Mouse (Mus musculus) layer of hippocampus, postnatal 10 days (tissue): ENCODE data around the gene Rps2. TPM values are rescaled to one million over a fixed set of nuclear protein-coding genes. Genes with fewer than 3 reads are reported as not detected.
"Not testable (repeated sequence)": the region's sequence is repeated elsewhere in the genome, so short reads cannot be mapped to it uniquely, and the experiment has no call there.

ENCODE experiments used
- DNase-seq, 2 experiments: peaks; one replicate each; pipeline ENCODE4 v3.0.0; 2021; ENCODE audit warnings: low spot score in 2 of 2
- total RNA-seq, 2 experiments: library from RNA; stranded (reverse); gene quantifications; 2 replicates each; pipeline ENCODE4 v1.2.3; 2021

Gene Rps2
- total RNA-seq, 2 experiments from 2014 or later, result 563 to 651 TPM

DNA sequence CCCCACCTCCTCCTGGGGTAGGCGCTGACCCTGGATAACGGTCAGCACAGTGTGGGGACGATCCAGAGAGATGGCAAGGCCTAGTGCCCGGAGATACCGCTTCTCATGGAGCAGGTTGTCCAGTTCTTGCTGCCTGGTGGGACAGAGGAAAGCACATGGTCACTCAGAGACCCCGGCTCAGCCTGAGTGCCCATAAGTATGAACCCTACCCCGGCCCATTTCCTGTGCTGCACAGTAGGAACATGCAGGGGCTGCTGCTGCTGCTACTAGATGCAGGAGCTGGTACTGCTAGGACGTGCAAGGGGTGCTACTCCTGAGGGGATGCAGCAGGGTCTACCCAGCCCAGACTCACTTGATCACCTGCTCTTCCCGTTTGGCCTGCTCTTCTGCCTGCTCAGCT is 16.7 kb upstream of the Rps2 start:
- no peak for DNase-seq

DNA sequence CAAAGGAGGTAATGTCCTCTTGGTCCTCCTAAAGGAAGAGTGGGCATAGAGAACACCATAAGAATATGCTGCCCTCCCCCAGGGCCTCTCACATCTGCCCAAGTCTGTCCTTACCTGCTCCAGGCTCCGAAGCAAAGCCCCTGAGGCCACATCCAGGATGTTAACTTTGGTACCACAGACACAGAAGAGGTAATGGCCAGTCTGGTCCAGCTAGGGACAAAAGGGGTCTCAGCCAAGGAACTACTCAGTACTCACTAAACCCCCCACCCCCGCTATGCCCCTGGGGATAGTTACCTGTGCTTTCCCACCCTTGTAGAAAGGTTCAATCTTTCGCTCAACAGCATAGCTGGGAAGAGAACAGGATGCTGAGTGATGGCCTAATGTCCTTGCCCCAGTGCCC is 12.1 kb upstream of the Rps2 start:
- no peak for DNase-seq

DNA sequence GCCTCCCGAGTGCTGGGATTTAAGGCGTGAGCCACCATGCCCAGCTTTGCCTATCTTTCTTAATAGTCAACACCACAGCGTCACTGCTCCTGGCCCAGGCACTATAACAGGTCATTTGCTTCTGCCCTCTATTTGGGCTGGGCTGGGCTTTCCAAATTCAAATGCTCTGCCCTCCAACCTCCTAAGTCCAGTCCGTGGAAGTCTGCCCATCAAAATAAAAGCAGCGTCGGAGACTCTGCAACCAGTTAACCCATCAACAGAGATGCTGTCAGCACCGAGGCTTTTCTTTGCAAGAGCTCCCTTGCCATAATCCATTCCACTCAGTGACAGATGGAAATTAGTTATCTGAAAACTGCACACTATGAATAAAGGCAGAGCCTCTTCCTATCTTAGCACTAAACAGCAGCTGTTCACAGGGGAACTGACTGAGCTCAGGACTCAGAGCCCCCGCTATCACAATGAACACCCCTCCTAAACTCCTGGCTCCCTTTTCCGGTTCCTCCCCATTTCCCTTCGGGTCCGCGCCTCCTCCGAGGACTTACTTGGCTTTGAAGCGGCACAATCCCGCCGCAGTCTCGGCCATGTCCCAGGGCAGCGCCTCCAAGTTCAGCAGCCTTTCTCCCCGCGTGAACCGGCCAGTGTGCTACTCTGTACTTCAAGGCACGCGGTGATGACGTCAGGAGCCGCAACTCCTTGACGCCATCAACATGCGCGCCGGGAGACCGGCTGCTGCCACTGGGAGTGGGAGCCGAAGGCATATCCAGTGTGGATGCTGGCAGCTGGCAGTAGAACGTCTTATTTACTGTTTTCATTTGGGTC is 10.7 kb upstream of the Rps2 start, which contains the start of gene Tbl3:
TSS of gene Tbl3 (minus strand) at position 679 of the 819 bp plus-strand sequence.
- DNase-seq, result peak; percentile 96

DNA sequence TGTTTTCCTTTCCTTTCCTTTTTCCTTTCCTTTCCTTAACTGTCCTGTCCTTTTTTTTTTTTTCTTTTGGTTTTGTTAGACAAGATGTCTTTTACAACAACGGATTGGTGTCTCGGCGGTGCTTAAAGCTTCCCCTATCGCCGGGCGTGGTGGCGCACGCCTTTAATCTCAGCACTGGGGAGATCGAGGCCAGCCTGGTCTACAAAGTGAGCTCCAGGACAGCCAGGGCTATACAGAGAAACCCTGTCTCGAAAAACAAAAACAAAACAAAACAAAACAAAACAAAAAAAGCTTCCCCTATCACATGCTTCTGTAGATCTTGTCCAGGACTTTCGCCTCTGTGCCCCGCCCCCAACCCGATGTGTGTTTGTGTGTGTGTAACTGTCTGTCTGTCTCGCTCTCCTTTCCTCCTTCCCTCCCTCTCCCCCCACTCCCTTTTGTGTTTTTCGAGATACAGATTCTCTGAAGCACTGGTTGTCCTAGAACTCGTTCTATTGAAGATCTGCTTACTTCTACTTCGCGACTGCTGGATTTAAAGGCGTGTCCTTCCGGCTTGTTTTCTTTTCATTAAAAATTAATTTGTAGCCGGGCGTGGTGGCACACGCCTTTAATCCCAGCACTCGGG is 10.0 kb upstream of the Rps2 start:
- DNase-seq, result no peak

DNA sequence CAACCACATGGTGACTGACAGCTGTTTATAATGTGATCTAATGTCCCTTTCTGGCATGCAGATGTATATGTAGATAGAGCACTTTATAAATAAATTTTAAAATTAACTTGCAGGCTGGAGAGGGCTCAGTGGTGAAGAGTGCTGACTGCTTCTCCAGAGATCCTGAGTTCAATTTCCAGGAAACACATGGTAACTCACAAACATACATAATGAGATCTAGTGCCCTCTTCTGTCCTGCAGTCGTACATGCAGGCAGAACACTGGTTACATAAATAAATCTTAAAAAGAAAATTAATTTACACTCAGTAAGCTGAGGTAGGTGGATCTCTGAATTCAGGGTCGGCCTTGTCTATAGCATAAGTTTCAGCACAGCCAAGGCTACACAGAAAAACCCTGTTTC is 9.3 kb upstream of the Rps2 start:
- no peak for DNase-seq

DNA sequence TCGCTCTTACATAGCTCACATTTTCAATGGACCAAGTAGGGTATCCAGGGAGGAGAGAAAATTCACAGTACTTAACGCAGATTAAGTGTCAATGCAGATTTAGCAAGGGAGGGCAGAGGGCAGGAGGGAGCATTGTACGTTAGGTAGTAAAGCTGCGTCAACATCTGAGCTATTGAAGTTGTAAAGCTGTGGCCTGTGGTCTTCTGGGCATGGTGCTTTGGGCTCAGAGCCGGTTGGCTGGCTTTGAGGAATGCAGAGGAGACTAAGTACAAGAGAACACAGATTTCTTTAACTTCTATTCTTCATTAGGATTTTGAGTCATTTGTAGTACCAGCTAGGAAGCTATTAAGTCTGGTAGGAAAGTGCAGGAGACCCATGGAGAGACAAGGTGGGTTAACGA is 2.4 kb upstream of the Rps2 start:
- no peak for DNase-seq

DNA sequence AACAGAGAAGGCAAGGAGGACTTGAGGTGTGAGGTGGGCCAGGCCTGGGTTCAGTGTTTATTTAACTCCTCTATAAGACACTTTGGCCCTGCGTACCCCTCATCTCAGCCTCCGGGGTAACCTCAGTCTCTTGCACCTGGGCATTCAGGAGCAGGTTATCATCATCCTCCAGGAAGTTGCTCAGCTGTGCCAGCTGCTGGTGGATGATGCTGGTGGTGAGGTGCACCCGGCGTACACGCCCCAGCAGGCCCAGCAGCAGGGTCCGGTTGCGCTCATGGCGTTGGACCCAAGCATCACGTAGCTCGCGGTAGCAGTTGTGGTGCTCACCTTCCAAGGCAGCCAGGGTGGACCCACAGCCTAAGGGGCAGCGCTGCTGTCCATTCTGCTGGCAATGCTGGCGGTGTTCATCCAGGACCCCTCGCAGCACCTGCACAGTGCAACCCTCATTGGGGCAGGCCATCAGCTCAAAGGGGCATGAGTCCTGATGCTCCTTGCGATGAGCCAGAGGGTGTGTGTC is 1.7 kb upstream of the Rps2 start:
- no peak for DNase-seq

DNA sequence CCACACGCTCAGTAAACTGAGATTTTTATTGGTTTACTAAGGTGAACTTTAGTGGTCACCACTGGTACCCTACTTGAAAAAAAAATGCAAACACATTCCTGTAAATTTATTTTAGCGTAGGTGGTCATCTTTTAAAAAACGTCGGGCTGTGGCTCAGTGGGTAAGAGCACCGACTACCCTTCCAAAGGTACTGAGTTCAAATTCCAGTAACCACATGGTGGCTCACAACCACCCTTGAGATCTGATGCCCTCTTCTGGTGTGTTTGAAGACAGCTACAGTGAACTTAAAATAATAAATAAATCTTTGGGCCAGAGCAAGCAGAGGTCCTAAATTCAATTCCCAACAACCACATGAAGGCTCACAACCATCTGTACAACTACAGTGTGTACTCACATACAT is 1.0 kb downstream of the Rps2 start:
- DNase-seq, result not testable (repeated sequence)

DNA sequence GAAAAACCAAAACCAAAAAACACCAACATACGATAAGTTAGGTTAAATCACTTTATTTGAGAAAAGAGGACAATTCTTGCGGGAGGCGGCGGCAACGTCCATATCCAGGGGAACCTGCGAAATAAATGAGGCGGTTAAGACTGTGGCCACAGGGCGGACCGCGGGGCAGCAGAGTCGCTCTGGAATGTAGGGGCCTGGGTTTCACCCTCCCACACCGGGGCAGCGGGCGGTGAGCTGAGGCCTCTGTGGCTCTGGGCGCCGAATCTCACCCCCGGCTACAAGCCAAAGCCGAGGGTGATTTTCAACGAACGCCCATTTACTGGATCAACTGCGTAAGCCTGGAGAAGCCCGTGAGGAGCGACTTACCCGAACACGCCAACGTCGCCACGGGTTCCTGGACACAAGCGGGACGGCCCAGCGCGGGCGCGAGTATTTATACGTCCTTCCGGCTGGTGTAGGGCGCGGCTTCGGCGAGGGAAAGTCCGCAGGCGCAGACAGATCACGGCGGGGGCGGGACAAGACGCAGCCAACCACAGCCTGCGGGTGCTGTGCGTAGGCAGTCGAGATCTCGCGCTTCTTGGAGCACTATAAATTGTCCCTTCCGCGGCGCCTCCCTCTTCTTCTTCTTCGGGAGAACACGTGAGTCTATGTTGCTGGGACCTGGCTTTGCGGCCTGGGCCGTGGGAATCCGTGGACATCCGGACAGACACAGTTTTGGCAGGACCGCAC is 1.7 kb downstream of the Rps2 start:
- DNase-seq, result peak; percentile 96 to 98

DNA sequence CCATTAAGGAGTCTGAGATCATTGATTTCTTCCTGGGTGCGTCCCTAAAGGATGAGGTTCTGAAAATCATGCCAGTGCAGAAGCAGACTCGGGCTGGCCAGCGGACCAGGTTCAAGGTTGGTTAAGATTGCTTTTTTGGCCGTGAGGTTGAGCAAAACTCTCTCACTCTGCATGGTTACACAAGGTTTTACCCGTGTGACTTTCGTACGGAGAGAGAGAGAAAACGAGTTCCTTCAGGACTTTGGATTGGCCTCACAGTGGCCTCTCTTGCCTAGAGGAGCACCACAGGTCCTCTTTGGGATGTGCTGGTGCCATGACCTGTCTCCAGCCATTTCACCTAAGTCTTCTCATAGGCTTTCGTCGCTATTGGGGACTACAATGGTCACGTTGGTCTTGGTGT is 2.7 kb downstream of the Rps2 start:
- DNase-seq, result not testable (repeated sequence)

DNA sequence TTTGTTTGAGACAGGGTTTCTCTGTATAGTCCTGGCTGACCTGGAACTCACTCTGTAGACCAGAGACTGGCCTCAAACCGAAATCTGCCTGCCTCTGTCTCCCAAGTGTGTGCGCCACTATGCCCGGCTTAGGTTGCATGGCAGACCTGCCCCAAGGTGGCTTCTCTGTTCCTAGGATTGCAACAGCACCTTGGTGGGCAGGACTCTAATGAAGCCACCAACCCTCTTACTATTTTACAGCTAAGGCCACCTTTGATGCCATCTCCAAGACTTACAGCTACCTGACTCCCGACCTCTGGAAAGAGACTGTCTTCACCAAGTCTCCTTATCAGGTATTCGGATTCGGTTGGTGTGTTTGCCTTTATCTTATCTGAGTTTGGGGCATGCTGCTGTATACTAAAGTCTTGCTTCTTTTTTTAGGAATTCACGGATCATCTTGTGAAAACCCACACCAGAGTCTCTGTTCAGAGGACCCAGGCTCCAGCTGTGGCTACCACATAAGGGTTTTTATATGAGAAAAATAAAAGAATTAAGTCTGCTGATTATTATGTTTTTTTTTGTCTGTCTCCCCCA is 3.6 kb downstream of the Rps2 start:
- DNase-seq, result not testable (repeated sequence)

DNA sequence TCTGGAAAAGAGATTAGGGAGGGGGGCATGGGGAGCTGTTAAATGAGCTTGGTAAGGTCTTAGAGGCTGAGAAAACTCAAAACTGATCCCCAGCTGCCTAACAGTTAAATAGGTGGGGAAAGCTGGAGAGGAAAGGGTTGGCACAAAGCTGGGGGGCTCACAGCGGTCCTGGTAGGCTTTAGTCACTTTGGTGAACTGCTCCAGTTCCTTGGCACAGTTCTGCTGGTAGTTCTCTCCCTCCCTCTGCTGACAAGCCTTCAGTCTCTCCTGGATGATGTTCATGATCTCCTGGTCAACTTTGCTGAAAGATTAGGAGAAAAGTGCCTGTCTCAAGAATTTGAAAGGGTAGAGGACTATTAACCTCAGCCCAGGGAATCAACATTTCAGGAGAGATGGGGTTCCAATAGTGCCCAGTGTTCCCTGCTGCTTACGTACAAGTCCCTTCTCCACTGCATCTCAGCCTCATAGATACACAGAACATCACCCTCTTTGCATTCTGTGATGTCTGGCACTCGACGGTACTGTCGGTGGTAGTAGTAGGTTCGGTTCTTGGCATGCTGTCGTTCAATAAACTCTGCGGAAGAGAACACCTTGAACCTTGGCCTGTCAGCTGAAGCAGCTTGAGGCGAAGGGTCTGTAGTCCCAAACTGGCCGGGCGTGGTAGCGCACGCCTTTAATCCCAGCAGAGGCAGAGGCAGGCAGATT is 4.5 kb downstream of the Rps2 start:
- DNase-seq, result no peak

DNA sequence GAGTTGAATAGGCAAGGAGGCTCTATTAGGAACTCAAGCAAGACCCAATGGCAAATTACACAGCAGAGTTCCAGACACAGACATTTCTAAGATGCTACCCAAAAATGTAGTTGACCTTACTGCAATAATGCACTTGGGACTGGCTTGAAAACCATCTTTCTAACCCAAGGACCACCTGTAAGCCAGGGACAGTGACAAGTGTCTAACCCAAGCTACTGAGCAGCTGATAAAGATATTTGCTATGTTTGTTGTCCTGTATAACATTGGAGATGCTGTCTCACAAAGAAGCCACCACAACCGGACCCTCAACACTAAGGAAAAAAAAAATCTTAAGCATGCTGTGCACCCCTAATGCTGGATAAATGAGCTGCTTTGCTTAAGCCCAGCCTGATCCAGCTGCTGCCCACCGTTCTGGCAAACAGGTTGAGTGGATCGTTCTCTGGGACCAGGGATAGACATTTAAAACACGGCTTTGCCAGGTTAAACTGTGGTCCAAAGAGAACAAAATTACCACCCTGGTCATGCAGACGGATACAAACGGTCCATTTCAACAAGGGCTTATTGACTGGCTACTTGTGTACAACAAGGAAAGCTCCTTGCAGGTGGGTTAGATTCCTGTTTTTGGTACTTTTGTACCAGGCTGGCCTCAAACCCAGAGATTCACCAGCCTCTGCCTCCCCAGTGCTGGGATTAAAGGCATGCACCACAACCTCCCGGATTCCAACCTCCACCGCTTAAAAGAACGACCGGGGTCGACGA is 5.4 kb downstream of the Rps2 start:
- no peak for DNase-seq

DNA sequence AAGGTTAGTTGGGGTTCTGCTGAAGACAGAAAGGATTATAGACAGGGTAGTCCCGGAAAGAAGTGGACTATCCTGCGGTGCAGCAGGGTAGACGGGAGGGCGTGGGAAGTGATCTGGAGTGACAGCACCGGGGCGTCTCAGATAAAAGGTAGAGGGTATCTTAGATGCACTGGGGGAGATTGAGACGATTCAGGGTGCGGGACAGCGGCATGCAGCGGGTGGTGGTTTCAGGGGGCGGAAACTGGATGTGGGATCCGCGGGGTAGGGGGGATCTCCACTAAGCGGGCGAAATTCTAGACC is 5.9 kb downstream of the Rps2 start:
- DNase-seq, result no peak

DNA sequence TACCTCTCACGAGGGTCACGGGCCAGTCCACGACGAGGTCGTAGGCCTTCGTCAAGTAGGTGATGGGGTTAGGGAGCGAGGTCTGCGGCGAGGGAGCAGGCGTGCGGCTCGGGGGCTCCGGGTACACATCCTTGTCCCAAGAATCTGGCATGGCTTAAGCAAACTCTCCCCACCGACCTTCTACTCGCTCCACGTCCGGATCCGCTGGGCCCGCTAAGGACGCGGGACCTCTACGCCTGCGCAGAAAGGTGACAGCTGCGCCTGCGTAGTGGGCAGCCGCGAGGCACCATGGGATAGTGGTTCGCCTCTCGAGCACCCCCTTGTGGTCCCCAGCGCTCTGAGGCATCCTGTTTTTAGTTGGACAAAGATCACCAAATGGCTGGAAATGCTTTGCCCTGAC is 6.3 kb downstream of the Rps2 start, which contains the start of gene Ndufb10:
TSS of gene Ndufb10 (minus strand) at position 295 of the 400 bp plus-strand sequence.
- peak; percentile 98 to 99 for DNase-seq

DNA sequence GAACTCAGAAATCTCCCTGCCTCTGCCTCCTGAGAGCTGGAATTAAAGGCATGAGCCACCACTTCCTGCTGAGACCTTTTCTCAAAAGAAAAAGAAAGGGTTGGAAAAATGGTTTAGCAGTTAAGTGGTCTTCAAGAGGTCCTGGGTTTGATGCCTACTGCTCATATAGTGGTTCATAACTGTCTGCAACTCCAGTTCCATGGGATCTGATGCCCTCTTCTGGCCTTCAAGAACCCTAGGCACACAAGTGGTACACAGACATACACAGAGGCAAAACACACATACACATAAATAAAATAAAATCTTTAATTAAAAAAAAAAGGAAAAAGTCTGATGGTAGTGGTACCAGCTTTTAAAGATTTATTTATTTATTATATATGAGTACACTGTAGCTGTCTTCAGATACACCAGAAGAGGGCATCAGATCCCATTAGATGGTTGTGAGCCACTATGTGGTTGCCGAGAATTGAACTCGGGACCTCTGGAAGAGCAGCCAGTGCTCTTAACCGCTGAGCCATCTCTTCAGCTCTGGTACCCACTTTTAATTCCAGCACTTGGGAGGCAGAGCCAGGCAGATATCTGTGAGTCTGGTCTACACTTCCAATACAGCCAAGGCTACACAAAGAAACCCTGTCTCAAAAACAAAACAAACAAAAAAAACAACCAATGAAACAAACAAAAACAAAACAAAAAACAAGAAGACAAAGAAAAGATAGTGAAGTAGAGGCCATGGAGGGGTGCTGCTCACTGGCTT is 7.9 kb downstream of the Rps2 start:
- DNase-seq, result no peak

DNA sequence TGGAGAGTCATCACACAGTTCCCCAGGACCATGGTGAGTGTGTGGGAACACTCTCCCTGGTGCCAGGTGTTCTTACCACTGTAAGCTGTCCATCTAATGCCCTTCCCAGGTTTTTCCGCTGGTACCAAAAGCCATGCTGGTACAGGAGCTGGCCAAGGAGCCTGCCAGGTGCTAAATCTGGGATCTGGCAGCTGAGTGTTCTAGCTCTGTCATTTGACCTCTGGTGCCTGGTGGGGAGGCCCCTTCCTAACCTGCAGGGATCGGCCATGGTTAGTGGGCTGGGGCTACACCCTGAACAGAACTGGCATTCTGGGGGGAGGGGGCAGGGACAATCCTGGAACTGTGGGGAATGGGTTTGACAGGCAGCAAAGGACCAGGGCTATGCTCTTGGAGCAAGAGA is 9.7 kb downstream of the Rps2 start, which contains the start of gene Rpl3l:
TSS of gene Rpl3l (plus strand) at position 203 of the 400 bp plus-strand sequence.
- no peak for DNase-seq

DNA sequence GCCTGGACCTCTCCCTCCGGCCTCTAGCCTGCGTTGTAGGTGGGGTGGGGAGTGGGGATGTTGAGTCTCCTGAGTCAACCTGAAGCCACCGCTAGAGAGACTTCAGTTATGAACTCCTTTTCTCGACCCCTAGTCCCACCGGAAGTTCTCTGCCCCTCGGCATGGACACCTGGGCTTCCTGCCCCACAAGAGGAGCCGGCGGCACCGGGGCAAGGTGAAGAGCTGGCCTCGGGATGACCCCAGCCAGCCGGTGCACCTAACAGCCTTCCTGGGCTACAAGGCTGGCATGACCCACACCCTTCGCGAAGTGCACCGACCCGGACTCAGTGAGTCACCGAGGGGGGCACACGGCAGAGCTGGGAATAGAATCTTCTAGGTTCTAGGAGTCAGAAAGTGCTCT is 10.3 kb downstream of the Rps2 start:
- DNase-seq, result no peak

DNA sequence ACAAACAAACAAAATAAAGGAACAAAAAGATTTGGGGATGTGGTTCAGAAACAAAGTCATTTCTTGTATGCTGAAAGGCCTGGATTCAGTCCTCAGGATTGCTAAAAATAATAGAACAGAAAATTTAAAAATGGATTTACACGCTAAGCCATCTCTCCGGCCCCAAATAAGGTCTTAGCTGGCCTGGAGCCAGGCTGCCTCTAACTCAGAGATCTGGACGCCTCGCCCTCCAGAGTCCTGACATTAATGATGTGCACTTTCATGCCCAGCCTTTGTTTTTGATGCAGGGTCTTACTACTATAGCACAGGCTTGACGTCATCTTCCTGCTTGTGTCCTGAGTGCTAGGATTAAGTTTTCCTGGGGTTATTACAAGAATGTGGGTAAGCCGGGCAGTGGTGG is 11.2 kb downstream of the Rps2 start:
- DNase-seq, result no peak
